Mouse (Mus musculus) liver, adult 2 months (tissue): ENCODE measurements around the gene Emc7.

ENCODE experiments used
- CTCF ChIP-seq: fragments of 200-500 bp; IDR thresholded peaks from 2 replicates; pipeline ENCODE4 v1.5.1; 2011; ENCODE audit warnings: low read depth, low read length, control low read depth
- POLR2A ChIP-seq: fragments of 200-500 bp; IDR thresholded peaks from 2 replicates; pipeline ENCODE4 v1.6.1; 2011; ENCODE audit warnings: low read length, control low read depth; ENCODE audit not compliant: insufficient read depth; ENCODE audit errors: extremely low read depth

DNA sequence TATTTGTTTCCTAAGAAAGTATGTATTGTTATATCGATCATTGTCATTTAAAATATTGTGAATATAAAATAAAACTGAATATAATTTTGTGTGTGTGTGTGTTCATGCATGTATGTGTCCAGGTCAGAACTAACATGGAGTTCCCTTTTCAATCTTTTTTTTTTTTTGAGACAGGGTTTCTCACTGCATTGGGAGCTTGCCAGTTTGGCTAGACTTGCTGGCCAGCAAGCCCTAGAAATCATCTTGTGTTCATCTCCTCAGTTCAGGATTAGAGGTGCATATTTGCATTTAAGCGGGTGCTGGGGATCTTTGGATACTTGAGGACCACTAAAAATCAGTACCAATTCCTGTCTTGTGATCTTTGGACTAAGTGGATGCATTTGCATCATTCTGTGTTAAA lies 17.3 kb downstream of the Emc7 start:
- TF ChIP-seq CTCF (no peak), POLR2A (no peak)
